Mouse (Mus musculus) lung, postnatal 14 days (tissue): Measurements from ENCODE around the gene Olfr350.

Experiments
- DNase-seq: peaks from one replicate; pipeline ENCODE4 v3.0.0; 2021

Olfr350 gene

GRCm38 (mm10) chr2:36846010-36846409, at the start of gene Olfr350:
Gene Olfr350, plus strand, starts transcription at chr2:36846310.
- DNase-seq: no peak

- no peak for DNase-seq
Measured at GRCm38 (mm10) chr2:36816932-36817331, 29.2 kb upstream of the Olfr350 start, which contains the start of gene Olfr3. Gene Olfr3, minus strand, starts transcription at chr2:36817032.

DNA sequence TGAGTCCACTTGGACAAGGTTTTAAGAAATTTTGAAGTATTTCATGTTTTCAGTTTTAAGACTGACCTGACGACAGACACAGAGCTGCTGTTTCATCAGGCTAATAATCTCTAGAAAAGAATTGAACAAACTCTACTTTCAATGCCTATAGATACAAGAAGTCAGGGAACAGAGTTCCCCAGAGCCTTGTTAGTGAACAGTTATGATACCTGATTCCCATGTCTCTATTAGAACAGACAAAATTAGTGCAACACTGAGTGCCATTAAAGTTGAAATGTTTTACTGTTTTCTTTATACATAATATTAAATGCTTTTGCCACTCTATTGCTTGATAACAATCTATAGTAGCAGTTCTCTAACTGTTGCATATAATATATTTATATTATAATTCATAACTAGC, 16.4 kb downstream of the Olfr350 start, which contains the start of gene Olfr351:
Gene Olfr351 (minus strand): TSS at position 101 of the 400 bp plus-strand sequence.
- DNase-seq: no peak

DNA sequence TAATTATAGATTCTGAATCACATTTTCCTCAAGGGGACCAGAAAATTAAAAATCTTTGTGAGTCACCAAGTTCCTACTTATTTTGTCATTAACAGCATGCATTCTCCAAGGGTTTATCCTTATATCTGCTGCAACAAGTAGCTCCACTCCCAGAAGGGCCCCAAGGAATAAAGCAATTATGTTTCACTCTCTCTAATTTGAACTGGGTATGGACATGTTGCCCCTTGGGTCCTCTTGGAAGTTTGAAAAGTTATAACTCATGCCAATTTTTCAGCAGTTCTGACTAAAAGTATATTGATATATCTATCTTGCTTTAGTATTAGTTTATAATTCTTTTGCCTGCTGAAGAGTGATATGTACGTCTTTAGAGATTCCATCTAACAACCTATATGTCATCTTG, 22.1 kb downstream of the Olfr350 start, which contains the start of gene Olfr352:
Gene Olfr352 (plus strand): TSS at position 301 of the 400 bp plus-strand sequence.
- no peak for DNase-seq

DNA sequence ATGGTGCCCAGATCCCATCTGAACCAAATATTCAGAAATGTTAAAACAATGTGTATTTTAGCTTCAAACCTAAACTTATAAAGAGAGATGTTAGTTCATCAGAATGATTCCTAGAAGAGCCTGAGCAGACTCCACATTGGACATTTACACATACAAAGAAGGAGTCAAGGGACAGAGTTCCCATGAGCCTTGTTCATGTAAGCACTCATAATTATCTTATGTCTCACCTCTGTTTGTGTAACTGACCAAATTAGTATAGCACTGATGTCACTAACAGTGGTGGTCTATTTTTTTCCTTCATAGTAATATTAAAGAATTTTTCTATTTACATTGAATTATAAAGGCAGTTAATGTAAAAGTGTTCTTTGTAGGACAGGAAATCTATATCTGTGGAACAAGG, 46.7 kb downstream of the Olfr350 start, which contains the start of gene Olfr353:
Gene Olfr353 (minus strand): TSS at position 101 of the 400 bp plus-strand sequence.
- no peak for DNase-seq

- DNase-seq: no peak
Measured at GRCm38 (mm10) chr2:36897114-36897513, 51.0 kb downstream of the Olfr350 start.
